Mouse (Mus musculus): ENCODE measurements around the gene Spen. TPM values are rescaled to one million over a fixed set of nuclear protein-coding genes. Genes with fewer than 3 reads are reported as not detected.

Spen gene
- polyA plus RNA-seq, 1 experiment from 2014 or later: 10.1 TPM

GRCm38 (mm10) chr4:141478225-141478624, 60.2 kb downstream of the Spen start:
- no peak overlapping the region for H3K4me3 ChIP-seq (ENCODE audit: low read length)
- H3K27ac ChIP-seq (ENCODE audit: low read depth, low read length): peak overlapping the region; percentile 77
- 68% methylated on average over 23 of the region's 23 CpGs for WGBS
- H3K4me1 ChIP-seq (ENCODE audit: control insufficient read depth, insufficient read depth, low read depth, low read length): peaks cover 5% of the 10 kb centered on the region
- peak; percentile 32; the same call in 1 of the 2 replicates for ATAC-seq
- no peak overlapping the region; the same call in 1 of the 2 replicates for H3K9ac ChIP-seq (ENCODE audit: low read depth, low read length)
- H3K9me3 ChIP-seq (ENCODE audit: control insufficient read depth, low read length): no peaks in the 10 kb centered on the region
- H3K36me3 ChIP-seq (ENCODE audit: control insufficient read depth, insufficient read depth, low read length): peaks cover 62% of the 10 kb centered on the region
- H3K27me3 ChIP-seq (replicated peaks; ENCODE audit: control insufficient read depth, insufficient read depth, low read length): no peaks in the 10 kb centered on the region
- no peak overlapping the region for H3K4me2 ChIP-seq (ENCODE audit: low read length)

- Histone ChIP-seq H3K4me2 (ENCODE audit: low read length) (no peak overlapping the region), H3K9me3 (ENCODE audit: control insufficient read depth, low read length) (no peaks in the 10 kb centered on the region)
- ATAC-seq: peak; percentile 64
These were observed 60.7 kb downstream of the Spen start for GRCm38 (mm10) chr4:141477681-141478102.

GRCm38 (mm10) chr4:141474431-141474830, 64.0 kb downstream of the Spen start:
- ATAC-seq: no peak
- Histone ChIP-seq H3K4me1 (ENCODE audit: control insufficient read depth, insufficient read depth, low read depth, low read length) (peaks cover 5% of the 10 kb centered on the region), H3K27me3 (replicated peaks; ENCODE audit: control insufficient read depth, insufficient read depth, low read length) (no peaks in the 10 kb centered on the region), H3K4me3 (ENCODE audit: low read length) (no peak overlapping the region), H3K36me3 (ENCODE audit: control insufficient read depth, insufficient read depth, low read length) (peaks cover 81% of the 10 kb centered on the region), H3K27ac (ENCODE audit: low read depth, low read length) (no peak overlapping the region), H3K4me2 (ENCODE audit: low read length) (no peak overlapping the region), H3K9ac (ENCODE audit: low read depth, low read length) (no peak overlapping the region), H3K9me3 (ENCODE audit: control insufficient read depth, low read length) (no peaks in the 10 kb centered on the region)
- WGBS: 78% methylated on average over 19 of the region's 19 CpGs

More at GRCm38 (mm10) chr4:141477681-141478102, 60.7 kb downstream of the Spen start:
- Histone ChIP-seq H3K27me3 (replicated peaks; ENCODE audit: control insufficient read depth, insufficient read depth, low read length) (no peaks in the 10 kb centered on the region), H3K4me1 (ENCODE audit: control insufficient read depth, insufficient read depth, low read depth, low read length) (peaks cover 5% of the 10 kb centered on the region), H3K9ac (ENCODE audit: low read depth, low read length) (no peak overlapping the region), H3K27ac (ENCODE audit: low read depth, low read length) (peak overlapping the region; percentile 68), H3K4me3 (ENCODE audit: low read length) (no peak overlapping the region), H3K36me3 (ENCODE audit: control insufficient read depth, insufficient read depth, low read length) (peaks cover 60% of the 10 kb centered on the region)
- 59% methylated on average over 16 of the region's 16 CpGs for WGBS

GRCm38 (mm10) chr4:141472641-141473321, 65.6 kb downstream of the Spen start:
- no peak overlapping the region for H3K4me3 ChIP-seq (ENCODE audit: low read length)
- 65% methylated on average over 32 of the region's 32 CpGs for WGBS
- no peak overlapping the region for H3K9ac ChIP-seq (ENCODE audit: low read depth, low read length)
- H3K4me1 ChIP-seq (ENCODE audit: control insufficient read depth, insufficient read depth, low read depth, low read length): no peaks in the 10 kb centered on the region; the same call in 1 of the 2 replicates
- H3K27ac ChIP-seq (ENCODE audit: low read depth, low read length): no peak overlapping the region
- H3K36me3 ChIP-seq (ENCODE audit: control insufficient read depth, insufficient read depth, low read length): peaks cover 81% of the 10 kb centered on the region
- no peak overlapping the region for H3K4me2 ChIP-seq (ENCODE audit: low read length)
- H3K9me3 ChIP-seq (ENCODE audit: control insufficient read depth, low read length): no peaks in the 10 kb centered on the region
- ATAC-seq: no peak
- no peaks in the 10 kb centered on the region for H3K27me3 ChIP-seq (replicated peaks; ENCODE audit: control insufficient read depth, insufficient read depth, low read length)

- H3K4me2 ChIP-seq (ENCODE audit: low read length): no peak overlapping the region
These were observed 66.9 kb downstream of the Spen start for GRCm38 (mm10) chr4:141471491-141471890.

GRCm38 (mm10) chr4:141469343-141469742, 69.1 kb downstream of the Spen start:
- Histone ChIP-seq H3K9ac (ENCODE audit: low read depth, low read length) (no peak overlapping the region), H3K36me3 (ENCODE audit: control insufficient read depth, insufficient read depth, low read length) (peaks cover 85% of the 10 kb centered on the region), H3K9me3 (ENCODE audit: control insufficient read depth, low read length) (no peaks in the 10 kb centered on the region), H3K27ac (ENCODE audit: low read depth, low read length) (no peak overlapping the region), H3K4me3 (ENCODE audit: low read length) (no peak overlapping the region), H3K4me1 (ENCODE audit: control insufficient read depth, insufficient read depth, low read depth, low read length) (no peaks in the 10 kb centered on the region), H3K27me3 (replicated peaks; ENCODE audit: control insufficient read depth, insufficient read depth, low read length) (no peaks in the 10 kb centered on the region), H3K4me2 (ENCODE audit: low read length) (no peak overlapping the region)
- WGBS: 94% methylated on average over 9 of the region's 9 CpGs
- no peak for ATAC-seq

More at GRCm38 (mm10) chr4:141471491-141471890, 66.9 kb downstream of the Spen start:
- Histone ChIP-seq H3K36me3 (ENCODE audit: control insufficient read depth, insufficient read depth, low read length) (peaks cover 84% of the 10 kb centered on the region), H3K9me3 (ENCODE audit: control insufficient read depth, low read length) (no peaks in the 10 kb centered on the region), H3K27ac (ENCODE audit: low read depth, low read length) (no peak overlapping the region), H3K4me1 (ENCODE audit: control insufficient read depth, insufficient read depth, low read depth, low read length) (no peaks in the 10 kb centered on the region), H3K4me3 (ENCODE audit: low read length) (no peak overlapping the region), H3K9ac (ENCODE audit: low read depth, low read length) (no peak overlapping the region), H3K27me3 (replicated peaks; ENCODE audit: control insufficient read depth, insufficient read depth, low read length) (no peaks in the 10 kb centered on the region)
- WGBS: 96% methylated on average over 16 of the region's 16 CpGs
- ATAC-seq: no peak

- H3K9me3 ChIP-seq (ENCODE audit: control insufficient read depth, low read length): no peaks in the 10 kb centered on the region
These were observed 69.8 kb downstream of the Spen start for GRCm38 (mm10) chr4:141468576-141468975.

GRCm38 (mm10) chr4:141467581-141467927, 70.8 kb downstream of the Spen start:
- Histone ChIP-seq H3K4me2 (ENCODE audit: low read length) (no peak overlapping the region), H3K4me3 (ENCODE audit: low read length) (no peak overlapping the region), H3K27me3 (replicated peaks; ENCODE audit: control insufficient read depth, insufficient read depth, low read length) (no peaks in the 10 kb centered on the region), H3K36me3 (ENCODE audit: control insufficient read depth, insufficient read depth, low read length) (peaks cover 80% of the 10 kb centered on the region), H3K27ac (ENCODE audit: low read depth, low read length) (no peak overlapping the region), H3K4me1 (ENCODE audit: control insufficient read depth, insufficient read depth, low read depth, low read length) (no peaks in the 10 kb centered on the region), H3K9me3 (ENCODE audit: control insufficient read depth, low read length) (no peaks in the 10 kb centered on the region), H3K9ac (ENCODE audit: low read depth, low read length) (no peak overlapping the region)
- 86% methylated on average over 6 of the region's 6 CpGs for WGBS
- ATAC-seq: no peak

More at GRCm38 (mm10) chr4:141468576-141468975, 69.8 kb downstream of the Spen start:
- Histone ChIP-seq H3K4me3 (ENCODE audit: low read length) (no peak overlapping the region), H3K4me2 (ENCODE audit: low read length) (no peak overlapping the region), H3K4me1 (ENCODE audit: control insufficient read depth, insufficient read depth, low read depth, low read length) (no peaks in the 10 kb centered on the region), H3K9ac (ENCODE audit: low read depth, low read length) (no peak overlapping the region), H3K27me3 (replicated peaks; ENCODE audit: control insufficient read depth, insufficient read depth, low read length) (no peaks in the 10 kb centered on the region), H3K27ac (ENCODE audit: low read depth, low read length) (no peak overlapping the region), H3K36me3 (ENCODE audit: control insufficient read depth, insufficient read depth, low read length) (peaks cover 84% of the 10 kb centered on the region)
- WGBS: 55% methylated on average over 10 of the region's 10 CpGs
- no peak for ATAC-seq

- 74% methylated on average over 15 of the region's 15 CpGs for WGBS
- no peak for ATAC-seq
- Histone ChIP-seq H3K27me3 (replicated peaks; ENCODE audit: control insufficient read depth, insufficient read depth, low read length) (no peaks in the 10 kb centered on the region), H3K4me3 (ENCODE audit: low read length) (no peak overlapping the region), H3K36me3 (ENCODE audit: control insufficient read depth, insufficient read depth, low read length) (peaks cover 74% of the 10 kb centered on the region), H3K4me1 (ENCODE audit: control insufficient read depth, insufficient read depth, low read depth, low read length) (no peaks in the 10 kb centered on the region), H3K9me3 (ENCODE audit: control insufficient read depth, low read length) (no peaks in the 10 kb centered on the region), H3K27ac (ENCODE audit: low read depth, low read length) (no peak overlapping the region), H3K9ac (ENCODE audit: low read depth, low read length) (no peak overlapping the region), H3K4me2 (ENCODE audit: low read length) (no peak overlapping the region)
These were observed 71.4 kb downstream of the Spen start for GRCm38 (mm10) chr4:141466844-141467580.

Data from hindbrain, embryonic 16.5 days (tissue).